In the genomic region with DNA sequence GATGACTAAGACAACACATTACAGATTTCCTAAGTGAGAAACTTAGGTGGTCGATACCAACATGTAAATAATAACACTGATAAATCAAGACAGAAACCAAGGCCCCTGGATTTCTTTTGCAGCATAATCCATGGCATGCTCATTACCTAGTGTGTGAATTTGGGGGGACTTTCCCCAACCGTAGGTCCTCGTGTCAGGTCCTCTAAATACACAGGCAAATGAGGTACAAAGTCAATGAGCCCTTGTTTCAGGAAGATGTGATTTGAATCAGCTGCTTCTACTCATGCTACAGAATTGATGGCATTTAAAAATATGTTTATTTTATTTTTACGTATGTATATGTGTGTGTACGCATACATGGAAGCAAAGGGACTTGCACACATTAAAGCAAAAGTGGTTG, we compare ENCODE assay signal across 17 mouse cellular contexts.
"Had no signal": no experiment of that assay in that cellular context is flagged by ENCODE, and none has a peak within 500 bp of the region (broad histone marks: within the 10 kb centered on the region; RNA-seq: fewer than 3 reads in every experiment).

No protein-coding gene starts in this region.

- H3K4me1 ChIP-seq: neural tube, embryonic 12.5 days; neural tube, embryonic 13.5 days; neural tube, embryonic 15.5 days had no signal

- DNase-seq: retina, postnatal 1 day; right cerebral cortex, adult 18-20 months; right cerebral cortex, postnatal 14 days; right cerebral cortex, postnatal 25 days; right cerebral cortex, postnatal 4 days; spleen, adult 18-20 months; thymus, adult 18-20 months; thymus, adult 2 months; thymus, postnatal 14 days; thymus, postnatal 25 days; thymus, postnatal 36 days; thymus, postnatal 4 days had no signal

- H3K27me3 ChIP-seq: neural tube, embryonic 12.5 days; neural tube, embryonic 13.5 days; neural tube, embryonic 15.5 days; stomach, embryonic 15.5 days had no signal

- H3K4me2 ChIP-seq: neural tube, embryonic 12.5 days; neural tube, embryonic 13.5 days; neural tube, embryonic 15.5 days; stomach, embryonic 15.5 days had no signal

- H3K4me3 ChIP-seq: neural tube, embryonic 12.5 days; neural tube, embryonic 13.5 days; neural tube, embryonic 15.5 days; stomach, embryonic 15.5 days had no signal

- H3K9ac ChIP-seq: neural tube, embryonic 12.5 days; neural tube, embryonic 13.5 days; neural tube, embryonic 15.5 days; stomach, embryonic 15.5 days had no signal

- H3K36me3 ChIP-seq: neural tube, embryonic 12.5 days; neural tube, embryonic 13.5 days; neural tube, embryonic 15.5 days; stomach, embryonic 15.5 days had no signal

- H3K9me3 ChIP-seq: neural tube, embryonic 12.5 days; neural tube, embryonic 13.5 days; neural tube, embryonic 15.5 days; stomach, embryonic 15.5 days had no signal

- H3K27ac ChIP-seq: neural tube, embryonic 12.5 days; neural tube, embryonic 13.5 days; neural tube, embryonic 15.5 days; stomach, embryonic 15.5 days; stomach, postnatal 0 days had no signal
